Mouse (Mus musculus): Measurements from ENCODE around the gene Hspa1b. TPM values are rescaled to one million over a fixed set of nuclear protein-coding genes. Genes with fewer than 3 reads are reported as not detected.

Gene Hspa1b
- 10 to 100 TPM in 1 of 2 experiments, under 1 TPM in 1; 0.70 to 78.1 TPM for polyA plus RNA-seq (2017; shearing (Covaris generic))

DNA sequence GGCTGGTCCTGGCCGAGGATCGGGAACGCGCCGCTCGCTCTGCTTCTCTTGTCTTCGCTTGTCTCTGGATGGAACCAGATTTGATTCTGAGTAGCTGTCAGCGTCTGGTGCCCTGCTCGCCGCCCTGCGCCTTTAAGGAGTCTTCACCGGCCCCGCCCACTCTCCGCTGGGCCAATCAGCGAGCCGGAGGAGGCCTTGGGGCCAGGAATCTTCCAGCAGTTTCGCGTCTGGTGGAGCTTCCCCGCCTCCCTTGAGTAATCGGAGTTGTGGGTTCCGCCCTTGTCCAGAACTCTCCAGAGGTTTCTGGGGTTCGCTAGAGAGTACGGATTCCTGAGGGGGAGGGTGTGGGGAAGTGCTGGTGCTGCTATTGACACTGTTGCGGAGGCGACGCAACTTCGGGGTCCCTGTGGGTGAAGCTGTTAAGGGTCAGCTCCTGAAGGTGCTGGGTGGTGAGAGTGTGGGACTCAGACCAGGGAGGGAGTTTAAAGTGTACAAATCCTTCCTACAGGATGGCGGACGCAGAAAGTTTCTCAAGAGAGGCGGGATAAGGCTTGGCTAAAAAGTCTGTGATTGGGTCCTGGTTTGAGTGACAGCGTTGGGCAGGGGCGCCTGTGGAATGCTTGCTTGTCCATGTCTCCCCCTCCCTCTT, at the start of gene Hspa1b:
TSS of gene Hspa1b (minus strand) at position 109 of the 649 bp plus-strand sequence.

DNA sequence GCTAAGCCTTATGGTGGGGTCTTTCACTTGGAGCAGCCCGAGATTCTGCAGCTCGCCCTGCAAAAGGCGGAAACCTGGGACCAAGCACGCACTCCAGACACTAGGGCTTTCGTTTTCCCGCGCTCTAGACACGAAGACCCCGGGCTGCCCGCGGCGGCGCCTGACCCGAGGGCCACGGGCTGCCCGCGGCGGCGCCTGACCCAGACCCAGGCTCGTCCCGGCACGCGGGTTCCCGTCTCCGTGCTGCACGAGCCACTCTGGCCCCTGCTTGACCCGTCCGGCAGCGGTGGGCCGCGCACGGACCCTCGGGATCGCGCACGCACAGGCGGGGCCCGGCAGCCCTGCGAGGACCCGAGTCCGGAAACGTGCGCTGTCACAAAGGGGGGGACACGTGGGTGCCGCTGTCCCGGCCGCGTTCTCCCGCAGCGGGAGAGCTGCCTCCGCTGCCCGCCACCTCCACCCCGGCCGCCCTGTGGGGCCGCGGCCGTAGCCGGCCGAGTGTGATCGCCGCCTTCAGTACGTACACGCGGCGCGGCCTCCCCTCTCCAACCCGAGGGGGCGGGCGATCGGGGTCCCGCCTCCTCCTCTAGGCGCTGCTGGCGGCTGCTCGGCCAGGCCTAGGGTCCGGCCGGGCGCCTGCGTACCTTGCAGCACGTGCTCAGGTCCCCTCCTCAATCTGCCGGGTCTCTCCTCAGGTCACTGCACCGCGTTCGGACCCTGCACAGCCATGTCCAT, 41.8 kb upstream of the Hspa1b start, which contains the start of gene Vars:
TSS of gene Vars (plus strand) at position 271 of the 735 bp plus-strand sequence.

DNA sequence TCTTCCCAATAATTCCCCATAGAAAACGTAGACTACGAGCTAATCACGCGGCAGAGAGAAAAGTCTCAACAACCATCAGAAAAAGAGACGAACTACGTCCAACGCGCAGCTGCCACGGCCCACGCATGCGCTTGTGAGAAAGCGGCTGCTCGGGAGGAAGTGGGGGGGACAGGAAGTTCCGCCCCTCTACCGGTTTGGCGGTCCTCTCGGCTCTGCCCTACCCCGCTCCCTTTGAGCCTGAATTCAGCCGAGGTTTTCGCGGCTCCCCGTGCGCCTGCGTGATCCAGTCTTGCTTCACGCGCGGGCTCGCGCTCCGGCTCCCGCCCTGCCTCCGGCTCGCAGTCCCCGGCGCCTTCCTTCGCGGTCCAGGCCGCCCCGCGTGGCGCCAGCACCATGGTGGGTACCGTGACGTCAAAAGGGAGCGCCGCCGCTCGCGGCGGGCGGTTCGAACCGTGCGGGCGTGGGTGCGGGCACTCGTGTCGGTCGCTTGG, 22.7 kb upstream of the Hspa1b start, which contains the start of gene Lsm2:
TSS of gene Lsm2 (plus strand) at position 173 of the 491 bp plus-strand sequence.

DNA sequence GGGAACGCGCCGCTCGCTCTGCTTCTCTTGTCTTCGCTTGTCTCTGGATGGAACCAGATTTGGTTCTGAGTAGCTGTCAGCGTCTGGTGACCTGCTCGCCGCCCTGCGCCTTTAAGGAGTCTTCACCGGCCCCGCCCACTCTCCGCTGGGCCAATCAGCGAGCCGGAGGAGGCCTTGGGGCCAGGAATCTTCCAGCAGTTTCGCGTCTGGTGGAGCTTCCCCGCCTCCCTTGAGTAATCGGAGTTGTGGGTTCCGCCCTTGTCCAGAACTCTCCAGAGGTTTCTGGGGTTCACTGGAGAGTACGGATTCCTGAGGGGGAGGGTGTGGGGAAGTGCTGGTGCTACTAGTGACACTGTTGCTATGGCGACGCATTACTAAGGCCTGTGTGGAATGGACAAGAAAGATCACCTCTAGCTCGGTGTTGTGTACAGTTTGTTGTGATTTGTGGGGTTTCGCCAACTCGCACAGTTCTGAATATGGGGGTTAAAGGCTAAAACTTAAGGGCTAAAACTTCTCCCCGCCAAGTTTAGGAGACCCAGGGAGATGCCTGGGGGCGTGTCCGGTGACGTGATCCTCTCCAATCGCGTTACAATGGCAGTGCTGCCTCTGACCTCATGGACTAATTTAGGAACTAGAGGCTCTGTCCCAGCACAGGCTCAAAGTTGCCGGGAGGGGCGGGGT, 13.2 kb upstream of the Hspa1b start, which contains the start of the genes Hspa1a and Hspa1l:
TSS of gene Hspa1a (minus strand) at position 88 of the 681 bp plus-strand sequence.
TSS of gene Hspa1l (plus strand) at position 635 of the 681 bp plus-strand sequence.

DNA sequence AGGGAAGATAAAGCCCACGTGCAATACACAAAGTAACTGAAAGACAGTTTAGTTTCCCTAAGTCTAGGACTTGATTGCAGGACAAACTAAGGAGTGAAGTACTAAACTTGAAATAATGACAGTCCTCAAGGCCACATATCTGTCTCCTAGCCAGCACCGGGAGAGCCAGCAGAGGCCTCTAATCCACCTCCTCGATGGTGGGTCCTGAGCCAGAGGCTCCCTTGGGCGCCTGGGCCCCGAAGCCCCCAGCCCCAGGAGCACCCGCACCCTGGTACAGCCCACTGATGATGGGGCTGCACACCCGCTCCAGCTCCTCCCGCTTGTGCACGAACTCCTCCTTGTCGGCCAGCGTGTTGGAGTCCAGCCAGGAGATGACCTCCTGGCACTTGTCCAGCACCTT, 10.8 kb upstream of the Hspa1b start, which contains the start of gene Gm20481:
TSS of gene Gm20481 (plus strand) at position 91 of the 400 bp plus-strand sequence.

DNA sequence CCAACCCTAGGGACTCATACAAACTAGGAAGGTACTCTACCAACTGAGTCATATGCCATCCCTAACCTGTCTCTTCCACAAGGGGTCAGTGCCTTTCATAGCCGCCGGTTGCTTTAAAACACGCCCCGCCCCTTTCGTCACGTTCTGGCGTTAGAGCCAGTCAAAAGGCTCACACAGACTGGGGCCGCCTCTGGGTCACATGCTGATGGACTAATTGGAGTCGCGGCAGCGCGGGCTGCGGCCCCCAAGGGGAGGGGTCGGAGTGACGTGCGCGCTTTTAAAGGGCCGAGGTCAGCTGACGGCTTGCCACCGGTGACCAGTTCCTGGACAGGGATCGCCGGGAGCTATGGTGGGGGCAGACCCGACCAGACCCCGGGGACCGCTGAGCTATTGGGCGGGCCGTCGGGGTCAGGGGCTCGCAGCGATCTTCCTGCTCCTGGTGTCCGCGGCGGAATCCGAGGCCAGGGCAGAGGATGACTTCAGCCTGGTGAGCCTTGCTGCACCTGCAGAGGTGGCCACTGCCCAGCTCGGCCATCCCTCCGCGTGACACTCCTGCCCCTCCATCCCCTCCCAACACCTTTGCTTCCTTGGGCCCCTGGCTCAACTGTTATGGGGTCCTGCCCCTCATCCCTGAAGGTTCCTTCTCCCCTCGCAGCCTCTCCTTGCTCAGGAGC, 27.8 kb downstream of the Hspa1b start, which contains the start of gene Neu1:
TSS of gene Neu1 (plus strand) at position 193 of the 674 bp plus-strand sequence.

DNA sequence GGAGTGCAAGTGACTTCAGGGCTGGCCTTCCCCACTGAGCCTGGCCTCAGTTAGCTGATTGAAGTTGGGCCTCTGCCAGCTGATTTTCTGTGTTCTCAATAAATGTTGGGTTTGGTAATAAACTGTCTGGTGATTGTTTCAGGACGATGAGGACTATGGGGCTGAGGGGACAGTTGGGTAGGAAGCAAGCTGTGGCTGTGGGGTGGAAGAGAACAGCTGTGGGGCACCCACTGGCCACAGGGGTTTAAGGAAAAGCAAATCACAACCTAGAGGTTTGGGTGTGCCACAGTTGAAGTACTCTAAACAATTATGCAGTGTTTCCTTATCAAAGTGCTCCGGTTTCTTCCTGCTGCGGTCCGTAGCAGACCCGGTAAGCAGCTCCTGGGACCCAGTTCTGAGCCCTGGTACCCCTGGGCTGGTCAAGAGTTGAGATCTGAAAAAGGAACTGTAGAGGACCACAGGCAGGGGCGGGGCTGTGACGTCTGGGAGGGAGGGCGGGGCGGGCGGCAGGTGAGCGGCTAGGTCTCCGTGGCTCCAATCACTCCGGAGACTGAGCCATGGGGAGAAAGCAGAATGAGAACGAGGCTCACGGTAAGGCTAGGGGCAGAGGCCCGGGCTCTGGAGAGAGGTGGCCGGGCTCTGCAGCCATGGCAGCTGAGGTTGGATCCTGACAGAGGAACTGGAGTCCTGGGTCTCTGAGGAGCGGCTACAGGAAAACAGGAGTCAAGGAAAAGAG, 44.9 kb downstream of the Hspa1b start, which contains the start of gene Slc44a4:
TSS of gene Slc44a4 (plus strand) at position 537 of the 736 bp plus-strand sequence.

Other genes with a start within 250 kb of the Hspa1b start
- 1 to 10 TPM in 1 of 2 experiments, not detected in 1; 3.0 TPM for gene C4b, start 215.4 kb downstream of the Hspa1b start, polyA plus RNA-seq (2017; shearing (Covaris generic))
- not detected for gene Cyp21a1, start 154.7 kb downstream of the Hspa1b start, polyA plus RNA-seq (2017; shearing (Covaris generic))
- 10 to 100 TPM; 37.4 to 47.4 TPM for gene Stk19, start 122.3 kb downstream of the Hspa1b start, polyA plus RNA-seq (2017; shearing (Covaris generic))
- 10 to 100 TPM; 47.0 to 49.6 TPM for gene Dxo, start 122.2 kb downstream of the Hspa1b start, polyA plus RNA-seq (2017; shearing (Covaris generic))
- 100 to 1,000 TPM in 1 of 2 experiments, 10 to 100 TPM in 1; 81.8 to 107 TPM for gene Skiv2l, start 109.0 kb downstream of the Hspa1b start, polyA plus RNA-seq (2017; shearing (Covaris generic))
- gene Nelfe, start 108.8 kb downstream of the Hspa1b start, polyA plus RNA-seq (2017; shearing (Covaris generic)), result 10 to 100 TPM; 37.9 to 46.0 TPM
- 1 to 10 TPM; 1.8 to 8.9 TPM for gene Cfb, start 96.7 kb downstream of the Hspa1b start, polyA plus RNA-seq (2017; shearing (Covaris generic))
- gene Zbtb12, start 79.8 kb downstream of the Hspa1b start, polyA plus RNA-seq (2017; shearing (Covaris generic)), result under 1 TPM; 0.16 to 0.74 TPM
- gene Gm20547, start 77.2 kb downstream of the Hspa1b start, polyA plus RNA-seq (2017; shearing (Covaris generic)), result not detected
- 1 to 10 TPM; 1.6 to 4.0 TPM for gene C2, start 61.0 kb downstream of the Hspa1b start, polyA plus RNA-seq (2017; shearing (Covaris generic))
- 10 to 100 TPM; 60.3 to 72.7 TPM for gene Ehmt2, start 60.8 kb downstream of the Hspa1b start, polyA plus RNA-seq (2017; shearing (Covaris generic))
- gene Slc44a4, start 44.8 kb downstream of the Hspa1b start, polyA plus RNA-seq (2017; shearing (Covaris generic)), result not detected
- gene Neu1, start 28.0 kb downstream of the Hspa1b start, polyA plus RNA-seq (2017; shearing (Covaris generic)), result 10 to 100 TPM; 55.1 to 60.0 TPM
- gene Gm20481, start 10.7 kb upstream of the Hspa1b start, polyA plus RNA-seq (2017; shearing (Covaris generic)), result 1 to 10 TPM in 1 of 2 experiments, not detected in 1; 2.5 TPM
- 10 to 100 TPM in 1 of 2 experiments, not detected in 1; 18.3 TPM for gene Hspa1a, start 12.9 kb upstream of the Hspa1b start, polyA plus RNA-seq (2017; shearing (Covaris generic))
- gene Hspa1l, start 13.5 kb upstream of the Hspa1b start, polyA plus RNA-seq (2017; shearing (Covaris generic)), result under 1 TPM; 0.27 to 0.50 TPM
- gene Lsm2, start 22.6 kb upstream of the Hspa1b start, polyA plus RNA-seq (2017; shearing (Covaris generic)), result 10 to 100 TPM; 79.0 to 93.1 TPM
- gene Vars, start 41.7 kb upstream of the Hspa1b start, polyA plus RNA-seq (2017; shearing (Covaris generic)), result 100 to 1,000 TPM; 126 to 153 TPM
- gene Vwa7, start 57.3 kb upstream of the Hspa1b start, polyA plus RNA-seq (2017; shearing (Covaris generic)), result under 1 TPM in 1 of 2 experiments, not detected in 1; 0.52 TPM
- under 1 TPM; 0.36 to 0.48 TPM for gene Sapcd1, start 68.8 kb upstream of the Hspa1b start, polyA plus RNA-seq (2017; shearing (Covaris generic))
- gene Msh5, start 87.5 kb upstream of the Hspa1b start, polyA plus RNA-seq (2017; shearing (Covaris generic)), result 1 to 10 TPM in 1 of 2 experiments, under 1 TPM in 1; 0.87 to 2.6 TPM
- 100 to 1,000 TPM; 647 to 661 TPM for gene Clic1, start 90.7 kb upstream of the Hspa1b start, polyA plus RNA-seq (2017; shearing (Covaris generic))
- 1 to 10 TPM in 1 of 2 experiments, under 1 TPM in 1; 0.83 to 2.7 TPM for gene Ddah2, start 99.8 kb upstream of the Hspa1b start, polyA plus RNA-seq (2017; shearing (Covaris generic))
- gene Ly6g6c, start 106.2 kb upstream of the Hspa1b start, polyA plus RNA-seq (2017; shearing (Covaris generic)), result not detected
- not detected for gene Mpig6b, start 106.9 kb upstream of the Hspa1b start, polyA plus RNA-seq (2017; shearing (Covaris generic))
- gene Ly6g6e, start 117.7 kb upstream of the Hspa1b start, polyA plus RNA-seq (2017; shearing (Covaris generic)), result under 1 TPM in 1 of 2 experiments, not detected in 1; 0.15 TPM
- gene Ly6g6d, start 118.8 kb upstream of the Hspa1b start, polyA plus RNA-seq (2017; shearing (Covaris generic)), result not detected
- gene Ly6g6f, start 126.4 kb upstream of the Hspa1b start, polyA plus RNA-seq (2017; shearing (Covaris generic)), result under 1 TPM in 1 of 2 experiments, not detected in 1; 0.26 TPM
- gene Abhd16a, start 130.0 kb upstream of the Hspa1b start, polyA plus RNA-seq (2017; shearing (Covaris generic)), result 10 to 100 TPM; 59.7 to 60.5 TPM
- under 1 TPM in 1 of 2 experiments, not detected in 1; 0.36 TPM for gene Ly6g5c, start 149.0 kb upstream of the Hspa1b start, polyA plus RNA-seq (2017; shearing (Covaris generic))
- 1 to 10 TPM; 3.4 to 9.5 TPM for gene Ly6g5b, start 156.2 kb upstream of the Hspa1b start, polyA plus RNA-seq (2017; shearing (Covaris generic))
- gene Gpank1, start 162.2 kb upstream of the Hspa1b start, polyA plus RNA-seq (2017; shearing (Covaris generic)), result 10 to 100 TPM; 53.8 to 59.4 TPM
- 100 to 1,000 TPM; 351 to 388 TPM for gene Csnk2b, start 162.8 kb upstream of the Hspa1b start, polyA plus RNA-seq (2017; shearing (Covaris generic))
- gene D17H6S53E, start 167.1 kb upstream of the Hspa1b start, polyA plus RNA-seq (2017; shearing (Covaris generic)), result 1 to 10 TPM in 1 of 2 experiments, under 1 TPM in 1; 0.88 to 2.4 TPM
- under 1 TPM; 0.28 to 0.37 TPM for gene Apom, start 172.8 kb upstream of the Hspa1b start, polyA plus RNA-seq (2017; shearing (Covaris generic))
- gene Bag6, start 175.9 kb upstream of the Hspa1b start, polyA plus RNA-seq (2017; shearing (Covaris generic)), result 10 to 100 TPM; 61.6 to 63.2 TPM
- gene Prrc2a, start 205.7 kb upstream of the Hspa1b start, polyA plus RNA-seq (2017; shearing (Covaris generic)), result 10 to 100 TPM; 33.4 to 33.5 TPM
- 10 to 100 TPM in 1 of 2 experiments, 1 to 10 TPM in 1; 5.5 to 18.3 TPM for gene Aif1, start 216.8 kb upstream of the Hspa1b start, polyA plus RNA-seq (2017; shearing (Covaris generic))
- gene Lst1, start 229.2 kb upstream of the Hspa1b start, polyA plus RNA-seq (2017; shearing (Covaris generic)), result 10 to 100 TPM in 1 of 2 experiments, 1 to 10 TPM in 1; 8.9 to 14.6 TPM
- gene Ltb, start 235.2 kb upstream of the Hspa1b start, polyA plus RNA-seq (2017; shearing (Covaris generic)), result 1,000 to 10,000 TPM; 1,461 to 1,672 TPM
- 10 to 100 TPM; 27.9 to 30.5 TPM for gene Tnf, start 242.8 kb upstream of the Hspa1b start, polyA plus RNA-seq (2017; shearing (Covaris generic))
- gene Lta, start 246.1 kb upstream of the Hspa1b start, polyA plus RNA-seq (2017; shearing (Covaris generic)), result 100 to 1,000 TPM in 1 of 2 experiments, 10 to 100 TPM in 1; 94.1 to 110 TPM

Measured in activated CD4-positive, CD25-positive, alpha-beta regulatory T cell (primary cell).